Mouse (Mus musculus): Measurements from ENCODE around the gene Dennd1c. TPM values are rescaled to one million over a fixed set of nuclear protein-coding genes. Genes with fewer than 3 reads are reported as not detected.
"Not testable (repeated sequence)": the region's sequence is repeated elsewhere in the genome, so short reads cannot be mapped to it uniquely, and the experiment has no call there.

Dennd1c gene
- total RNA-seq, 2 experiments from 2014 or later, result 0.43 to 0.54 TPM

GRCm38 (mm10) chr17:57058891-57059485 is 19.3 kb downstream of the Dennd1c start, which contains the start of gene Crb3:
Gene Crb3, plus strand, starts transcription at chr17:57059105.
- intact Hi-C loops (cut with DNase I), result loop anchor here (5.0 kb wide), 1 partner anchor 232 kb away; no protein-coding TSS in a partner anchor
- peak; percentile 27 to 31 for DNase-seq

DNA sequence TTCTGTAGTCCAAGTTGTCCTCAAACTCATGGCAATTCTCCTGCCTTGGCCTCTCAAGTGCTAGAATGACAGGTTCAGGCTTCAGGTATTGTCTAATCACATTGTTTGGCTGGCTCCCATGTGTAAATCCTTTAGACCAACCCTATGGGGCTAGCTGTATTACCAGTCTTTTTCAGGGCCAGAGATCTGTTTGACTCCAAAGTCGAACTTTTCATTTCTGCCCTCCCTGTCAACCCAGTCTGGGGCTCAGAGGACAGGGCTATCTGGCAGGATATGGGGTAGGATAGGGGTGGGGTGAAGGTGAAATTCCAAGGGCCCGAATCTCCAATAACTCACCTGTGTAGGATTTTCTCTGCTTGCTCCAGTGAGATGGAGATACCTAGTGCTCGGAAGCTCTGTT is 22.1 kb downstream of the Dennd1c start:
- no peak for DNase-seq
- intact Hi-C loops (cut with DNase I), result loop anchor here (5.0 kb wide), 1 partner anchor 229 kb away; no protein-coding TSS in a partner anchor

DNA sequence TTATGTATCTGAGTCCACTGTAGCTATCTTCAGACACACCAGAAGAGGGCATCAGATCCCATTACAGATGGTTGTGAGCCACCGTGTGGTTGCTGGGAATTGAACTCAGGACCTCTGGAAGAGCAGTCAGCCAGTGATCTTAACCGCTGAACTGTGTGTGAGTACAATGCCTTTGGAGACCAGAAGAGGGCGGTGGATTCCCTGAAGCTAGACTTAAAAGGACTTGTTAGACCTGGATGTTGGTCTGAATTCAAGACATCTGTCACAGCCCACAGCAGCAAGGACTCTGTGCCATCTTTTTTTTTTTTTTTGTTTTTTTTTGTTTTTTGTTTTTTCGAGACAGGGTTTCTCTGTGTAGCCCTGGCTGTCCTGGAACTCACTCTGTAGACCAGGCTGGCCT is 26.6 kb downstream of the Dennd1c start:
- intact Hi-C loops (cut with DNase I); DNase-seq: not testable (repeated sequence)

- DNase-seq, result no peak
- intact Hi-C loops (cut with DNase I), result no loop called here
Observed at GRCm38 (mm10) chr17:57048816-57049215, 29.5 kb downstream of the Dennd1c start.

DNA sequence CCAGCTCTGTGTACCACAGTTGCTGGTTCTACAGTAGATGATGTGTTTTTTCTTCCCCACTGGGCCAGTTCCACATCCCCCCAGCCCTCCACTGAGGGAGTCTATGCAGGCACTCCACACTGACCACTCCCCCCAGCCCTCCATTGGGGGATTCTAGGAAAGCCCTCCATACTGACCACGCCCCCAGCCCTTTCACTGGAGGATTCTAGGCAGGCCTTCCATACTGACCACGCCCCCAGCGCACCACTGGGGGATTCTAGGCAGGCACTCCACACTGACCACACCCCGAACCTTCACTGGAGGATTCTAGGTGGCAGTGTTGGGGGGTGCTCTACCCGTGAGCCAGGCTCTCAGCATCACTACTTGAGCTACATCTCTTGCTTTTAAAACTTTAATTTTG is 30.9 kb downstream of the Dennd1c start:
- intact Hi-C loops (cut with DNase I), result no loop called here

DNA sequence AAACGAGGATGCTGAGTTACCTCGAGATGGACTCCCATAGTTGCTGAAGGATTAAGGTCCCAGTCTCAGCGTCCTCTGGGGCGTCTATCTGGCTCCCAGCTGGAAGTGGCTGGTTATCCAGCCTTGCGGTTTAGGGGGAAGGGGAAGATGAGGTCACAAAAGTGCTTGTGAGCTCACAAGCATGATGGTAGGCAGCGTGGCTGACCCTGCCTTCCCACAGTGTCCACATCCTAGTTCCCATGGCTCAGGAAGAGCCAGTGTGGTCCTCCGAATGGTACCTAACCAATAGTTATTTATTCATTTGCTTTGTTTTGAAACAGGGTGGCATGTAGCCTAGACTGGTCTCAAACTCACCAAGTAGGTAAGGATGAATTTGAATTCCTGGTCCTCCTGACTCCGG is 36.8 kb downstream of the Dennd1c start, which contains the start of gene Slc25a41:
TSS of gene Slc25a41 (minus strand) at position 101 of the 400 bp plus-strand sequence.
- DNase-seq, result no peak
- intact Hi-C loops (cut with DNase I), result no loop called here

More for the DNA sequence above, 30.9 kb downstream of the Dennd1c start:
- no peak for DNase-seq

GRCm38 (mm10) chr17:57038978-57039377 is 39.3 kb downstream of the Dennd1c start:
- no peak for DNase-seq
- intact Hi-C loops (cut with DNase I), result no loop called here

DNA sequence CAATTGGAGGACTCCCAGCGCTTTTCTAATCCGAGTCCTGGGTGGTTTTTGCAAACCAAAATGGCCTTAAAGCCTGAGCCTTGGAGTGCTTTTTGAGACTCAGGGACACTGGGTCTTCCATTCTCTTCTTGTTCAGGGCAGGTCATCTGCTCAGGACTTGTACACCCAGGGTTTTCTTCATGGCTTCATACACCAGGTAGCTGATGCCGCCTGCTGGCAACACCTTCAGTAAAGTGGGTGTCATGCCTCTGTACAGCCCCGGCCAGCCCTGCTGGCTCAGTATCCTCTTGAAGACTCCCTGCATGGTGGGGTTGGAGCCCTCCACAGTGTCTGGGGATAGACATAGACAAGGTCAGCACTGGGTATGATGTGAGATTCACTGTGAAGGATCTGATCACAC is 45.5 kb downstream of the Dennd1c start:
- DNase-seq, result no peak
- intact Hi-C loops (cut with DNase I), result loop anchor here (5.0 kb wide), 1 partner anchor 941 kb away; no protein-coding TSS in a partner anchor

DNA sequence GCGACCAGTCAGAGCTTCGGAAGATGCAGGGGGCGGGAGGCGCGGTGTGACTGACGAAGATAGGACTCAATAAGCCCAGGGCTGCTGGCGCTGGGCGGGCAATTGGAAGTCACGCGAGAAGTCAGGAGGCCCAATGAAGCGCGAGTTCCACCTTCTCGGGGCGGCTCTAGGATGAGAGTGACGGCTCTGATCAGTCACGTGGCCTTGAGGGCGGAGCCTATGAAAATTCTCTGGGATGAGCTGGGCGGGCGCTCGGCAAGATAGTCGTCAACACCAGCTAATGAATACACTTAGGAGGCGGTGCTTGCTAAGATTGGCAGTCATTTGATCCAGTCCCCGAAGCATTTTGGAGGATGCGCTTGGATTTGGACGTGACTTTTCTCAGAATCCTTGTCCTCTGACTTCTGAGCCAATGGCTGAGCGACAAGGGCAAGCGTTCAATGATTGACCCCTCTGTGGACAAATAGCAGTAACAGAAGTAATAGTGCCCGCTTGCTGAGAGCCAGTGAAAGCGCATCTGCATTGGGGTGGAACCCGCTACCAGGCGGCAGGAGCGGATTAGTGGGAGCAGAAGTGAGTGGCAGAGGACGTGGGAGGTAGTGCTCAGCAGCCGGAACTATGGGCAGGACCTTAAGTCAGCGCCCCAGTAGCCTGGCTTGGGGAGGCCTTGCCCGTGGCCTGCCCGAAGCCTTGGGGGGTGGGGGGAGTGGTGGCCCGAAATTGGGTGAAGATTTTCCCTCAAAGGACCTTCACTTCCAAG is 46.5 kb downstream of the Dennd1c start:
- DNase-seq, result peak; percentile 98 to 99
- intact Hi-C loops (cut with DNase I), result loop anchor here (2.0 to 5.0 kb wide), 2 partner anchors 19 to 940 kb away; no protein-coding TSS in a partner anchor

GRCm38 (mm10) chr17:57030931-57031660 is 47.2 kb downstream of the Dennd1c start, which contains the start of gene Khsrp:
Gene Khsrp, minus strand, starts transcription at chr17:57031522.
- intact Hi-C loops (cut with DNase I), result loop anchor here (2.0 to 5.0 kb wide), 2 partner anchors 18 to 939 kb away; no protein-coding TSS in a partner anchor

GRCm38 (mm10) chr17:57029691-57030090 is 48.6 kb downstream of the Dennd1c start:
- intact Hi-C loops (cut with DNase I), result loop anchor here (2.0 to 5.0 kb wide), 2 partner anchors 17 to 937 kb away; no protein-coding TSS in a partner anchor
- no peak for DNase-seq

More at GRCm38 (mm10) chr17:57030931-57031660, 47.2 kb downstream of the Dennd1c start, which contains the start of gene Khsrp:
- no peak for DNase-seq

- intact Hi-C loops (cut with DNase I), result no loop called here
- no peak for DNase-seq
Observed at GRCm38 (mm10) chr17:57027471-57027870, 50.8 kb downstream of the Dennd1c start.

- intact Hi-C loops (cut with DNase I), result no loop called here
- no peak for DNase-seq
Observed at GRCm38 (mm10) chr17:57020960-57021359, 57.4 kb downstream of the Dennd1c start.

DNA sequence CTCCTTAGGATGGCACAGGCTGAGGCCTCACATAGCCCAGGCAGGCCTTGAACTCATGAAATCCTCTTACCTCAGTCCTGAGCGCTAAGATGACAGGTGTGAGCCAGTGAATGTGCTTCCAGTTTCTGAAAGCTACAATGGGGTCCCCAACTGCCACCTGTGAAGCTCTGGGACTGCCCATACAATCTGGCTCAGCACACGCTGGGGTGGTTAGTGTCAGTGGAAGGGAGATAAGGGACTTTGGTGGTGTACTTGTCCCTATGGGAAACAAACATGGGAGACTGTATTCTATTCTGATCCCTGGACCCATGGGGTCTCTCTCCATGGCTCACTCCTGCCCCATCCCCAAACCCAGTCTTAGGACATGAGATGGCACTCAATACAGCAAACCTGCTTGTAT is 58.6 kb downstream of the Dennd1c start:
- intact Hi-C loops (cut with DNase I), result no loop called here
- DNase-seq, result no peak

Other genes starting within 250 kb of the Dennd1c start
- 1 to 10 TPM; 1.8 to 2.5 TPM for gene Rfx2, start 247.5 kb downstream of the Dennd1c start, total RNA-seq (2021)
- not detected for gene Acsbg2, start 204.1 kb downstream of the Dennd1c start, total RNA-seq (2021)
- not detected for gene 1700061G19Rik, start 203.0 kb downstream of the Dennd1c start, total RNA-seq (2021)
- 10 to 100 TPM; 16.6 to 17.6 TPM for gene Mllt1, start 143.1 kb downstream of the Dennd1c start, total RNA-seq (2021)
- gene Acer1, start 96.4 kb downstream of the Dennd1c start, total RNA-seq (2021), result not detected
- gene Clpp, start 88.2 kb downstream of the Dennd1c start, total RNA-seq (2021), result 10 to 100 TPM; 28.7 to 33.4 TPM
- gene Alkbh7, start 81.2 kb downstream of the Dennd1c start, total RNA-seq (2021), result 10 to 100 TPM; 21.6 to 22.7 TPM
- not detected for gene Pspn, start 78.5 kb downstream of the Dennd1c start, total RNA-seq (2021)
- 10 to 100 TPM; 15.1 to 16.8 TPM for gene Gtf2f1, start 67.2 kb downstream of the Dennd1c start, total RNA-seq (2021)
- gene Gm17949, start 67.0 kb downstream of the Dennd1c start, total RNA-seq (2021), result not detected
- gene Khsrp, start 47.0 kb downstream of the Dennd1c start, total RNA-seq (2021), result 10 to 100 TPM; 20.8 to 27.9 TPM
- gene Slc25a41, start 36.9 kb downstream of the Dennd1c start, total RNA-seq (2021), result not detected
- under 1 TPM; 0.51 to 0.57 TPM for gene Crb3, start 19.4 kb downstream of the Dennd1c start, total RNA-seq (2021)
- 10 to 100 TPM; 34.1 to 48.5 TPM for gene Slc25a23, start 18.7 kb downstream of the Dennd1c start, total RNA-seq (2021)
- 1 to 10 TPM; 1.3 to 1.4 TPM for gene Tubb4a, start 9.3 kb upstream of the Dennd1c start, total RNA-seq (2021)
- under 1 TPM in 1 of 2 experiments, not detected in 1; 0.41 TPM for gene Tnfsf9, start 26.8 kb upstream of the Dennd1c start, total RNA-seq (2021)
- not detected for gene Cd70, start 71.3 kb upstream of the Dennd1c start, total RNA-seq (2021)
- gene Tnfsf14, start 115.7 kb upstream of the Dennd1c start, total RNA-seq (2021), result under 1 TPM in 1 of 2 experiments, not detected in 1; 0.18 TPM
- gene C3, start 149.6 kb upstream of the Dennd1c start, total RNA-seq (2021), result 10 to 100 TPM; 11.8 TPM
- 10 to 100 TPM; 20.5 to 22.6 TPM for gene Gpr108, start 169.9 kb upstream of the Dennd1c start, total RNA-seq (2021)
- gene Trip10, start 170.9 kb upstream of the Dennd1c start, total RNA-seq (2021), result 100 to 1,000 TPM; 142 to 152 TPM
- gene Vav1, start 200.6 kb upstream of the Dennd1c start, total RNA-seq (2021), result 1 to 10 TPM in 1 of 2 experiments, under 1 TPM in 1; 0.54 to 1.4 TPM